Mouse (Mus musculus): ENCODE measurements around the gene Cflar. TPM values are rescaled to one million over a fixed set of nuclear protein-coding genes. Genes with fewer than 3 reads are reported as not detected.
"Not testable (repeated sequence)": the region's sequence is repeated elsewhere in the genome, so short reads cannot be mapped to it uniquely, and the experiment has no call there.

The Cflar gene
- polyA plus RNA-seq (2015; fragmentation: Nextera tagmentation; extraction: Ambion mirVana), result 11.1 and 19.9 TPM in 2 replicates

GRCm38 (mm10) chr1:58711365-58712016, at the start of gene Cflar:
TSS of gene Cflar (plus strand) at chr1:58711508.
- Histone ChIP-seq H3K9me3 (replicated peaks; ENCODE audit: control insufficient read depth, low read length, poor library complexity, severe bottlenecking) (no peaks in the 10 kb centered on the region), H3K4me3 (ENCODE audit: low read depth, low read length) (peak within 1 kb of the TSS; percentile 65), H3K36me3 (ENCODE audit: control insufficient read depth, insufficient read depth, low read length) (no peaks in the 10 kb centered on the region), H3K27me3 (ENCODE audit: control insufficient read depth, insufficient read depth, low read depth, low read length) (no peaks in the 10 kb centered on the region), H3K4me1 (ENCODE audit: control insufficient read depth, insufficient read depth, low read length) (peaks cover 9% of the 10 kb centered on the region), H3K27ac (ENCODE audit: low read length) (peak within 1 kb of the TSS; percentile 79), H3K9ac (ENCODE audit: low read depth, low read length) (peak within 1 kb of the TSS; percentile 80), H3K4me2 (ENCODE audit: low read length) (peak within 1 kb of the TSS; percentile 83)
- WGBS, result under 1% methylated on average over 45 of the region's 45 CpGs
- ATAC-seq, result peak; percentile 90

GRCm38 (mm10) chr1:58662671-58663070, 48.6 kb upstream of the Cflar start:
- not testable (repeated sequence) for H3K4me2 ChIP-seq (ENCODE audit: low read length); H3K36me3 ChIP-seq (ENCODE audit: control insufficient read depth, insufficient read depth, low read length); H3K9me3 ChIP-seq (replicated peaks; ENCODE audit: control insufficient read depth, low read length, poor library complexity, severe bottlenecking); H3K4me3 ChIP-seq (ENCODE audit: low read depth, low read length); H3K9ac ChIP-seq (ENCODE audit: low read depth, low read length); H3K4me1 ChIP-seq (ENCODE audit: control insufficient read depth, insufficient read depth, low read length); H3K27me3 ChIP-seq (ENCODE audit: control insufficient read depth, insufficient read depth, low read depth, low read length); H3K27ac ChIP-seq (ENCODE audit: low read length); ATAC-seq
- 96% methylated on average over 5 of the region's 5 CpGs for WGBS

GRCm38 (mm10) chr1:58663365-58663764, 47.9 kb upstream of the Cflar start:
- H3K4me2 ChIP-seq (ENCODE audit: low read length); H3K36me3 ChIP-seq (ENCODE audit: control insufficient read depth, insufficient read depth, low read length); H3K4me1 ChIP-seq (ENCODE audit: control insufficient read depth, insufficient read depth, low read length); H3K27me3 ChIP-seq (ENCODE audit: control insufficient read depth, insufficient read depth, low read depth, low read length); H3K27ac ChIP-seq (ENCODE audit: low read length); ATAC-seq; H3K9ac ChIP-seq (ENCODE audit: low read depth, low read length); H3K9me3 ChIP-seq (replicated peaks; ENCODE audit: control insufficient read depth, low read length, poor library complexity, severe bottlenecking); H3K4me3 ChIP-seq (ENCODE audit: low read depth, low read length): not testable (repeated sequence)
- WGBS, result 85% methylated on average over 3 of the region's 3 CpGs

GRCm38 (mm10) chr1:58668191-58668590, 43.1 kb upstream of the Cflar start:
- H3K36me3 ChIP-seq (ENCODE audit: control insufficient read depth, insufficient read depth, low read length), result no peaks in the 10 kb centered on the region
- 82% methylated on average over 5 of the region's 5 CpGs for WGBS
- H3K27me3 ChIP-seq (ENCODE audit: control insufficient read depth, insufficient read depth, low read depth, low read length), result no peaks in the 10 kb centered on the region
- H3K4me2 ChIP-seq (ENCODE audit: low read length), result no peak overlapping the region
- ATAC-seq, result no peak
- no peaks in the 10 kb centered on the region for H3K9me3 ChIP-seq (replicated peaks; ENCODE audit: control insufficient read depth, low read length, poor library complexity, severe bottlenecking)
- H3K9ac ChIP-seq (ENCODE audit: low read depth, low read length), result no peak overlapping the region
- H3K4me1 ChIP-seq (ENCODE audit: control insufficient read depth, insufficient read depth, low read length), result no peaks in the 10 kb centered on the region
- no peak overlapping the region for H3K27ac ChIP-seq (ENCODE audit: low read length)
- no peak overlapping the region for H3K4me3 ChIP-seq (ENCODE audit: low read depth, low read length)

- not testable (repeated sequence) for H3K4me2 ChIP-seq (ENCODE audit: low read length); H3K36me3 ChIP-seq (ENCODE audit: control insufficient read depth, insufficient read depth, low read length); H3K27ac ChIP-seq (ENCODE audit: low read length); H3K27me3 ChIP-seq (ENCODE audit: control insufficient read depth, insufficient read depth, low read depth, low read length); ATAC-seq; H3K4me1 ChIP-seq (ENCODE audit: control insufficient read depth, insufficient read depth, low read length); H3K4me3 ChIP-seq (ENCODE audit: low read depth, low read length); H3K9me3 ChIP-seq (replicated peaks; ENCODE audit: control insufficient read depth, low read length, poor library complexity, severe bottlenecking); H3K9ac ChIP-seq (ENCODE audit: low read depth, low read length)
- WGBS, result 94% methylated on average over 3 of the region's 3 CpGs
These were observed 41.7 kb upstream of the Cflar start for GRCm38 (mm10) chr1:58669635-58670034.

- 93% methylated on average over 2 of the region's 2 CpGs for WGBS
These were observed 39.2 kb upstream of the Cflar start for GRCm38 (mm10) chr1:58672116-58672515.

GRCm38 (mm10) chr1:58675011-58675410, 36.3 kb upstream of the Cflar start:
- Histone ChIP-seq H3K27ac (ENCODE audit: low read length) (no peak overlapping the region), H3K9ac (ENCODE audit: low read depth, low read length) (no peak overlapping the region), H3K4me2 (ENCODE audit: low read length) (no peak overlapping the region), H3K27me3 (ENCODE audit: control insufficient read depth, insufficient read depth, low read depth, low read length) (no peaks in the 10 kb centered on the region), H3K36me3 (ENCODE audit: control insufficient read depth, insufficient read depth, low read length) (no peaks in the 10 kb centered on the region), H3K4me1 (ENCODE audit: control insufficient read depth, insufficient read depth, low read length) (no peaks in the 10 kb centered on the region), H3K4me3 (ENCODE audit: low read depth, low read length) (no peak overlapping the region), H3K9me3 (replicated peaks; ENCODE audit: control insufficient read depth, low read length, poor library complexity, severe bottlenecking) (no peaks in the 10 kb centered on the region)
- ATAC-seq, result no peak
- WGBS, result 87% methylated on average over 3 of the region's 3 CpGs

More at GRCm38 (mm10) chr1:58672116-58672515, 39.2 kb upstream of the Cflar start:
- H3K9ac ChIP-seq (ENCODE audit: low read depth, low read length), result no peak overlapping the region
- no peaks in the 10 kb centered on the region for H3K9me3 ChIP-seq (replicated peaks; ENCODE audit: control insufficient read depth, low read length, poor library complexity, severe bottlenecking)
- no peak for ATAC-seq
- no peaks in the 10 kb centered on the region for H3K27me3 ChIP-seq (ENCODE audit: control insufficient read depth, insufficient read depth, low read depth, low read length)
- no peak overlapping the region for H3K4me2 ChIP-seq (ENCODE audit: low read length)
- H3K4me1 ChIP-seq (ENCODE audit: control insufficient read depth, insufficient read depth, low read length), result no peaks in the 10 kb centered on the region
- no peaks in the 10 kb centered on the region for H3K36me3 ChIP-seq (ENCODE audit: control insufficient read depth, insufficient read depth, low read length)
- H3K4me3 ChIP-seq (ENCODE audit: low read depth, low read length), result no peak overlapping the region
- H3K27ac ChIP-seq (ENCODE audit: low read length), result no peak overlapping the region

- Histone ChIP-seq H3K9ac (ENCODE audit: low read depth, low read length) (no peak overlapping the region), H3K4me2 (ENCODE audit: low read length) (no peak overlapping the region)
- 100% methylated on average over 1 of the region's 1 CpGs for WGBS
These were observed 33.7 kb upstream of the Cflar start for GRCm38 (mm10) chr1:58677575-58677974.

GRCm38 (mm10) chr1:58678412-58678811, 32.9 kb upstream of the Cflar start:
- WGBS, result 74% methylated on average over 5 of the region's 5 CpGs
- ATAC-seq, result not testable (repeated sequence)

More at GRCm38 (mm10) chr1:58677575-58677974, 33.7 kb upstream of the Cflar start:
- H3K36me3 ChIP-seq (ENCODE audit: control insufficient read depth, insufficient read depth, low read length), result no peaks in the 10 kb centered on the region
- H3K27ac ChIP-seq (ENCODE audit: low read length), result no peak overlapping the region
- no peaks in the 10 kb centered on the region for H3K9me3 ChIP-seq (replicated peaks; ENCODE audit: control insufficient read depth, low read length, poor library complexity, severe bottlenecking)
- no peaks in the 10 kb centered on the region for H3K27me3 ChIP-seq (ENCODE audit: control insufficient read depth, insufficient read depth, low read depth, low read length)
- ATAC-seq, result no peak
- no peak overlapping the region for H3K4me3 ChIP-seq (ENCODE audit: low read depth, low read length)
- H3K4me1 ChIP-seq (ENCODE audit: control insufficient read depth, insufficient read depth, low read length), result no peaks in the 10 kb centered on the region

More at GRCm38 (mm10) chr1:58678412-58678811, 32.9 kb upstream of the Cflar start:
- not testable (repeated sequence) for H3K27ac ChIP-seq (ENCODE audit: low read length); H3K4me3 ChIP-seq (ENCODE audit: low read depth, low read length); H3K36me3 ChIP-seq (ENCODE audit: control insufficient read depth, insufficient read depth, low read length); H3K27me3 ChIP-seq (ENCODE audit: control insufficient read depth, insufficient read depth, low read depth, low read length); H3K4me2 ChIP-seq (ENCODE audit: low read length); H3K4me1 ChIP-seq (ENCODE audit: control insufficient read depth, insufficient read depth, low read length); H3K9ac ChIP-seq (ENCODE audit: low read depth, low read length); H3K9me3 ChIP-seq (replicated peaks; ENCODE audit: control insufficient read depth, low read length, poor library complexity, severe bottlenecking)
